Mouse (Mus musculus) midbrain, embryonic 10.5 days (tissue): ENCODE measurements around the gene Fam186b. TPM values are rescaled to one million over a fixed set of nuclear protein-coding genes. Genes with fewer than 3 reads are reported as not detected.

Source experiments
- DNase-seq: peaks from one replicate; pipeline ENCODE4 v3.0.0-alpha.2; 2017; ENCODE audit warnings: low spot score
- H3K27ac ChIP-seq: fragments of 300-500 bp; sonication (generic); replicated peaks from 2 replicates; pipeline ENCODE4 v1.5.1; 2016; ENCODE audit warnings: mild to moderate bottlenecking
- H3K27me3 ChIP-seq: fragments of 300-500 bp; sonication (generic); 2 replicates; pipeline ENCODE4 v1.6.1; 2016; ENCODE audit warnings: low read depth, mild to moderate bottlenecking; ENCODE audit not compliant: poor library complexity, severe bottlenecking
- H3K36me3 ChIP-seq: fragments of 300-500 bp; sonication (generic); 2 replicates; pipeline ENCODE4 v1.6.1; 2016; ENCODE audit warnings: mild to moderate bottlenecking, moderate library complexity
- H3K4me1 ChIP-seq: fragments of 300-500 bp; sonication (generic); 2 replicates; pipeline ENCODE4 v1.6.1; 2016
- H3K4me3 ChIP-seq: fragments of 300-500 bp; sonication (generic); 2 replicates; pipeline ENCODE4 v1.5.1; 2016; ENCODE audit warnings: mild to moderate bottlenecking, moderate library complexity
- H3K9me3 ChIP-seq: fragments of 300-500 bp; sonication (generic); replicated peaks from 2 replicates; pipeline ENCODE4 v1.6.1; 2016; ENCODE audit warnings: mild to moderate bottlenecking
- WGBS: fragments of 180-500 bp; shearing (Covaris S2); methylation state at CpG from one replicate; pipeline ENCODE4 v1.1.7; 2016; 5-methylcytosine and 5-hydroxymethylcytosine counted together
- polyA plus RNA-seq: library from polyadenylated mRNA; unstranded; fragments of >200 nt; fragmentation: Nextera tagmentation; extraction: Ambion mirVana; gene quantifications from 2 replicates; pipeline ENCODE4 v1.2.1, GENCODE M21; 2016

Fam186b gene
- polyA plus RNA-seq, 1 experiment from 2014 or later: 0.11 TPM

DNA sequence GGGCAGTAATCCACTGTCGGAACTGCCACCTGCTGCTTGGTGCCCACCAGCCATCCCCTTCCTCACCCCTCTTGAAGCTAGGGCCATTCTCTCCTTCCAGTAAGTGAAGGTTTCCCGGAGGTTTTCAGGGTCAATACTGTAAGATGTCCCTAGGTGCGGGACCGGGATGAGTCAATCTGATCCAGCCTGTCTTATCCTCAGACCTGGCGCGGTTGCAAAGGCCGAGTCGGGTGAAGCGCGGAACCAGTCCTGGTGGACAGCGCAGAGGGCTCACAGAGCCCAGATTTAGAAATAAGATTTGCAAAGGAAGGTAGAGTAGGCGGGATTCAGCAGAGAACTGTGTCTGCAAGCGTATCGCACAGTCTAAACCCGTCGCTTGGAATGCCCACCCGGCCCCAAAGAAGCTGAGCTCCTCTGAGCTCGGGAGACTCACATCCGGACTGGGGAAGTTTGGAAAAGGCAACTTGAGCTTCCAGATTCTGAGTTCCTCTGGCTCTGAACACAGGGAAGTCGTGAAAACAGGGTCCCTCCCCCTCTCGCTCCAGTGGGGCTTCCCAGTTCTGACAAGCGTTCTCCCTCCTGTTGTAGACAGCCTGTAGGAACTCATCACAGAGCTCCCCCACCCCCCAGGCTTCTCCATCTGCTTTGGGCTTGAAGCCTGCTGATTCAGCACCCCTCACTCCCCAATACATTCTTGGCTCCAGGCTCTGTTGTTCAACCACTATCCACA, 70.4 kb downstream of the Fam186b start:
- WGBS: 2% methylated on average over 22 of the region's 22 CpGs
- H3K27ac ChIP-seq: 0 out of 2 replicates have a peak overlapping the region, but pooled peaks have one; percentile 28
- peak overlapping the region; percentile 54 for H3K4me3 ChIP-seq
- peak; percentile 45 for DNase-seq
- no peaks in the 10 kb centered on the region for H3K36me3 ChIP-seq
- peaks cover 100% of the 10 kb centered on the region for H3K27me3 ChIP-seq
- peaks cover 62% of the 10 kb centered on the region for H3K4me1 ChIP-seq
- no peaks in the 10 kb centered on the region for H3K9me3 ChIP-seq

- Histone ChIP-seq H3K4me1 (peaks cover 62% of the 10 kb centered on the region), H3K27ac (peak within 1 kb of the TSS; percentile 28; the same call in 1 of the 2 replicates), H3K9me3 (no peaks in the 10 kb centered on the region), H3K4me3 (peak within 1 kb of the TSS; percentile 54), H3K27me3 (peaks cover 100% of the 10 kb centered on the region), H3K36me3 (no peaks in the 10 kb centered on the region)
- DNase-seq: peak; percentile 65
- under 1% methylated on average over 66 of the region's 66 CpGs for WGBS
Observed at GRCm38 (mm10) chr15:99224208-99224911, 71.3 kb downstream of the Fam186b start, which contains the start of gene Kcnh3. Gene Kcnh3, plus strand, starts transcription at chr15:99224861.

GRCm38 (mm10) chr15:99223585-99224207, 72.0 kb downstream of the Fam186b start:
- no peaks in the 10 kb centered on the region for H3K36me3 ChIP-seq

GRCm38 (mm10) chr15:99222794-99223584, 72.7 kb downstream of the Fam186b start:
- WGBS: 5% methylated on average over 18 of the region's 18 CpGs
- no peaks in the 10 kb centered on the region for H3K36me3 ChIP-seq
- H3K27ac ChIP-seq: no peak overlapping the region
- peak overlapping the region; percentile 54 for H3K4me3 ChIP-seq
- H3K9me3 ChIP-seq: no peaks in the 10 kb centered on the region
- DNase-seq: no peak
- H3K27me3 ChIP-seq: peaks cover 90% of the 10 kb centered on the region
- H3K4me1 ChIP-seq: peaks cover 61% of the 10 kb centered on the region

More at GRCm38 (mm10) chr15:99223585-99224207, 72.0 kb downstream of the Fam186b start:
- no peak overlapping the region; the same call in 1 of the 2 replicates for H3K27ac ChIP-seq
- under 1% methylated on average over 46 of the region's 46 CpGs for WGBS
- peaks cover 62% of the 10 kb centered on the region for H3K4me1 ChIP-seq
- peak overlapping the region; percentile 54 for H3K4me3 ChIP-seq
- no peaks in the 10 kb centered on the region for H3K9me3 ChIP-seq
- H3K27me3 ChIP-seq: peaks cover 97% of the 10 kb centered on the region
- peak; percentile 64 for DNase-seq

DNA sequence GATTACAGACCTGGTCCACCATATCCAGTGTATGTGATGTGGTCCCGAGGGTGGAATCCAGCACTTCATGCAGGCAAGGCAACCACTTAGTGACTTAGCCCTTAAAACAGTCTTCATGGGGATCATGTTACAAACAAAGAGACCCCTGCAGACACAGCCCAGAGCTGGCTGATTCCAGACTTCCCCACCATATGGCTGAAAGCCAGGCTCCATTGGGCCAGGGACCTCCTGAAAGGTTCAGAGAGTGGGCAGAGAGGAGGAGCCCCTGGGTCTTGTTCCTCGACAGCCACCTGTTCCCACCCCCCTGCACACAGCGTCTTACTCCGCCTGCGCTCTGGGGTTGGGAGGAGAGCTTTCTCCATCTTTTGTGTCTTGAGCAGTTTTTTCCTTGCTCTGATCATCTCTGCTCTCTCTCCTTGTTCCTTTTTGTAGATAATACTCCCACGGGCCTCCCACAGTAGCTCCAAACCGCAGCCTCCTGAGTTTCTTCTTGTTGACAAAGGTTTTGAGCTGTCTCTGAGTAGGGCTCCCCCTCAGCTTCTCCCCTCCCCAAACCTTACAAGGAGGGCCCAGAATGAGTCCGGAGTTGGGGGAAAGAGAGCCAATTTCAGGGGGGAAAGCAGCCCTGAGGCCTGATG, 74.3 kb downstream of the Fam186b start:
- 7% methylated on average over 8 of the region's 8 CpGs for WGBS
- H3K36me3 ChIP-seq: no peaks in the 10 kb centered on the region
- peaks cover 53% of the 10 kb centered on the region for H3K4me1 ChIP-seq
- peaks cover 75% of the 10 kb centered on the region for H3K27me3 ChIP-seq
- H3K9me3 ChIP-seq: no peaks in the 10 kb centered on the region
- H3K4me3 ChIP-seq: no peak overlapping the region
- DNase-seq: no peak
- no peak overlapping the region for H3K27ac ChIP-seq

Other genes starting within 250 kb of the Fam186b start
- 3.3 and 4.2 TPM in 2 replicates for gene Prph, start 240.7 kb downstream of the Fam186b start, polyA plus RNA-seq
- 47.5 and 50.2 TPM in 2 replicates for gene Troap, start 221.3 kb downstream of the Fam186b start, polyA plus RNA-seq
- 0.21 and 2.3 TPM in 2 replicates for gene C1ql4, start 208.1 kb downstream of the Fam186b start, polyA plus RNA-seq
- gene Dnajc22, start 202.7 kb downstream of the Fam186b start, polyA plus RNA-seq: 0.99 and 1.3 TPM in 2 replicates
- gene Spats2, start 170.0 kb downstream of the Fam186b start, polyA plus RNA-seq: 55.3 and 57.1 TPM in 2 replicates
- 0.07 TPM in 1 of 2 replicates, not detected in the other for gene Kcnh3, start 71.0 kb downstream of the Fam186b start, polyA plus RNA-seq
- 202 and 215 TPM in 2 replicates for gene Mcrs1, start 43.9 kb downstream of the Fam186b start, polyA plus RNA-seq
- gene Prpf40b, start 801 bp downstream of the Fam186b start, polyA plus RNA-seq: 61.2 and 70.7 TPM in 2 replicates
- gene Fmnl3, start 74.6 kb upstream of the Fam186b start, polyA plus RNA-seq: 10.9 and 12.6 TPM in 2 replicates
- gene Tmbim6, start 97.0 kb upstream of the Fam186b start, polyA plus RNA-seq: 288 and 305 TPM in 2 replicates
- 11.0 and 11.3 TPM in 2 replicates for gene Nckap5l, start 161.9 kb upstream of the Fam186b start, polyA plus RNA-seq
- gene Bcdin3d, start 178.8 kb upstream of the Fam186b start, polyA plus RNA-seq: 21.3 and 22.1 TPM in 2 replicates
- 0.86 and 1.1 TPM in 2 replicates for gene Faim2, start 232.3 kb upstream of the Fam186b start, polyA plus RNA-seq